Mouse (Mus musculus) lung, postnatal 0 days (tissue): ENCODE measurements around the gene Klhl32. TPM values are rescaled to one million over a fixed set of nuclear protein-coding genes. Genes with fewer than 3 reads are reported as not detected.

Source experiments
- ATAC-seq: fragments of 200-750 bp; cut with Nextera tagmentation; 2 replicates; pipeline ENCODE4 v1.8.0; 2017; ENCODE audit warnings: moderate library complexity
- DNase-seq: peaks from one replicate; pipeline ENCODE4 v3.0.0-alpha.2; 2016; ENCODE audit warnings: low spot score
- H3K27ac ChIP-seq: fragments of 300-500 bp; sonication (generic); 2 replicates; pipeline ENCODE4 v1.5.1; 2014; ENCODE audit warnings: antibody characterized with exemption, mild to moderate bottlenecking, low read length, mixed read lengths
- H3K27me3 ChIP-seq: fragments of 300-500 bp; sonication (generic); replicated peaks from 2 replicates; pipeline ENCODE4 v1.6.1; 2014; ENCODE audit warnings: low read length, mixed read lengths; ENCODE audit not compliant: insufficient read depth
- H3K36me3 ChIP-seq: fragments of 300-500 bp; sonication (generic); 2 replicates; pipeline ENCODE4 v1.6.1; 2014; ENCODE audit warnings: low read length, mixed read lengths; ENCODE audit not compliant: insufficient read depth
- H3K4me1 ChIP-seq: fragments of 300-500 bp; sonication (generic); 2 replicates; pipeline ENCODE4 v1.6.1; 2014; ENCODE audit warnings: antibody characterized with exemption, low read depth, low read length, mixed read lengths; ENCODE audit not compliant: insufficient read depth
- H3K4me2 ChIP-seq: fragments of 300-500 bp; sonication (generic); replicated peaks from 2 replicates; pipeline ENCODE4 v1.6.1; 2014; ENCODE audit warnings: low read depth, mild to moderate bottlenecking, low read length, moderate library complexity, mixed read lengths
- H3K4me3 ChIP-seq: fragments of 300-500 bp; sonication (generic); 2 replicates; pipeline ENCODE4 v1.5.1; 2014; ENCODE audit warnings: low read depth, low read length
- H3K9ac ChIP-seq: fragments of 300-500 bp; sonication (generic); replicated peaks from 2 replicates; pipeline ENCODE4 v1.6.1; 2014; ENCODE audit warnings: low read depth, mild to moderate bottlenecking
- H3K9me3 ChIP-seq: fragments of 300-500 bp; sonication (generic); 2 replicates; pipeline ENCODE4 v1.6.1; 2016; ENCODE audit warnings: low read length, mixed read lengths
- CTCF ChIP-seq: IDR thresholded peaks from 2 replicates; pipeline ENCODE4 v1.5.1; 2016; ENCODE audit warnings: antibody characterized with exemption, mild to moderate bottlenecking
- EP300 ChIP-seq: IDR thresholded peaks from 2 replicates; pipeline ENCODE4 v1.6.1; 2016; ENCODE audit warnings: antibody characterized with exemption, mild to moderate bottlenecking, control low read depth
- WGBS: fragments of 180-500 bp; shearing (Covaris S2); extraction: QIAGEN DNeasy Blood & Tissue Kit; methylation state at CpG from one replicate; pipeline ENCODE4 v1.1.7; 2014; 5-methylcytosine and 5-hydroxymethylcytosine counted together
- polyA plus RNA-seq: library from polyadenylated mRNA; unstranded; fragments of >200 nt; fragmentation: Nextera tagmentation; extraction: Ambion mirVana; gene quantifications from 2 replicates; pipeline ENCODE4 v1.2.1, GENCODE M21; 2015

Klhl32 gene
- polyA plus RNA-seq, 1 experiment from 2014 or later, result 0.95 TPM

DNA sequence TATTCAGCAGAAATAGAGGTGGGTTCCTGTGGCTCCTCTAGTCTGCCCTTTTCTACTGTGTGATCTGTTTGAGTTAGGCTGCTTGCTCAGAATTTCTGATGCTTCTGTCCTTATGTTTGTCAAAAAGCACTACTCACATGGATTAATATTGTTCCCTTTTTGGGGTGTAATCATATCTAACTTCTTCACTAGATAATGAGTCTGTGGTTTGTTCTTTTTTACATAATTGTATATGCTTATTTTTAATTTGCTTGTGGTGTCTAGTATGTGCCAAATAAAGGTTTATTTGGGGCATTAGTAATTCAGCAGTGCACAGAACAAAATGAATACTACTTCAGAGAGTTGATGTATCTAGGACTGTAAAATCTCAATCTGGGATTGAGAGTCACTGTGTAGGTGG, 256.1 kb downstream of the Klhl32 start:
- TF ChIP-seq EP300, result no peak
- TF ChIP-seq CTCF, result no peak
- DNase-seq (no peak), ATAC-seq (no peak)
- Histone ChIP-seq H3K36me3 (no peaks in the 10 kb centered on the region), H3K27me3 (no peaks in the 10 kb centered on the region), H3K9me3 (no peaks in the 10 kb centered on the region), H3K4me3 (no peak overlapping the region), H3K4me1 (no peaks in the 10 kb centered on the region), H3K27ac (no peak overlapping the region), H3K4me2 (no peak overlapping the region), H3K9ac (no peak overlapping the region)

GRCm38 (mm10) chr4:24583997-24584396, 266.9 kb downstream of the Klhl32 start:
- Histone ChIP-seq H3K4me2 (no peak overlapping the region), H3K4me1 (no peaks in the 10 kb centered on the region), H3K27ac (no peak overlapping the region), H3K27me3 (no peaks in the 10 kb centered on the region), H3K9me3 (no peaks in the 10 kb centered on the region), H3K9ac (no peak overlapping the region), H3K4me3 (no peak overlapping the region), H3K36me3 (no peaks in the 10 kb centered on the region)
- no peak for DNase-seq
- 86% methylated on average over 3 of the region's 3 CpGs for WGBS
- ATAC-seq, result no peak
- TF ChIP-seq CTCF (no peak), EP300 (no peak)

- ATAC-seq, result no peak
- no peaks in the 10 kb centered on the region for H3K36me3 ChIP-seq
- no peak overlapping the region for H3K4me3 ChIP-seq
- TF ChIP-seq CTCF (no peak), EP300 (no peak)
- H3K27ac ChIP-seq, result no peak overlapping the region
- DNase-seq, result no peak
- H3K4me2 ChIP-seq, result no peak overlapping the region
- no peaks in the 10 kb centered on the region for H3K9me3 ChIP-seq
- H3K9ac ChIP-seq, result no peak overlapping the region
- WGBS, result 36% methylated on average over 1 of the region's 1 CpGs
- no peaks in the 10 kb centered on the region for H3K4me1 ChIP-seq
- no peaks in the 10 kb centered on the region for H3K27me3 ChIP-seq
These were observed 268.6 kb downstream of the Klhl32 start for GRCm38 (mm10) chr4:24582295-24582694.

DNA sequence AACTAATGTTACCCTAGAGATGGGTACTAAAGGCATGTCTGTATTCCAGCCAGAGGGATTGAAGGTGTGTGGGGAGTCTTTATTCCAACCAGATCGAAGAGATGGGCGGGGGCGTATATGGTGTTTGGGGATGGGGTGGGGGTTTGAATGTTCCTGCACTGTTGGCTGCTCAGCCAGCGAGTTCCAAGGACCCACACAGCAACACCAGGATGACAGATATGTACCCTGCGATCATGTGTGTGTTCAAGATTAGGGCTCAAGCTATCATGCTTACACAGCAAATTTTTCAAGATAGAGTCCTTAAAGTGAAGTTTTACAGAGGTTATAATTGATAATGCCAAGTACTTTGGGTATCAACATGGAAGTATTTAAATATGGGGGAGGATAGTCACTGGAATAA, 273.3 kb downstream of the Klhl32 start:
- WGBS, result 96% methylated on average over 5 of the region's 5 CpGs
- TF ChIP-seq EP300 (no peak), CTCF (no peak)
- H3K4me3 ChIP-seq, result no peak overlapping the region
- H3K27ac ChIP-seq, result no peak overlapping the region
- no peak overlapping the region for H3K9ac ChIP-seq
- H3K4me2 ChIP-seq, result no peak overlapping the region
- no peaks in the 10 kb centered on the region for H3K36me3 ChIP-seq
- DNase-seq (no peak), ATAC-seq (no peak)
- H3K9me3 ChIP-seq, result no peaks in the 10 kb centered on the region
- no peaks in the 10 kb centered on the region for H3K27me3 ChIP-seq
- no peaks in the 10 kb centered on the region for H3K4me1 ChIP-seq

DNA sequence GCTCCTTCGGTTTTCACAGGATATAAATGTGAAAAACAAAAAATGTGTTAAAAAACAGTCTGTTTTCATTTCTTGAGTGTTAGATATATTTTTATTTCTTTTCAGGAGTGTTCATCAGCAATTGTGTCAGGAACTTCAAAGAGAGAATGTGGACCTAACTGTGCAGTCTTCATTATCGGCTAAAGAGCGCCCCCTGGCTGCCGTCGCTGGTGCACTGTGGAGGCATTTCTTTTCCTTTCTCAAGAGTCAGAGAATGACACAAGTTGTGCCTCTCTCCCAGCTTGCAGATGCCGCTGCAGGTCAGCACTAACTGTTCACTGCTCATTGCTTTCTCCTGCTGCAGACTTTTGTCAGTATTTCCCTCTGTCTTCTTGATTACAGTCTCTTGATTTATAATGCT, 276.6 kb downstream of the Klhl32 start:
- Histone ChIP-seq H3K27me3 (no peaks in the 10 kb centered on the region), H3K4me3 (no peak overlapping the region), H3K4me2 (no peak overlapping the region), H3K4me1 (no peaks in the 10 kb centered on the region), H3K9me3 (no peaks in the 10 kb centered on the region), H3K36me3 (no peaks in the 10 kb centered on the region), H3K9ac (no peak overlapping the region), H3K27ac (no peak overlapping the region)
- DNase-seq, result peak; percentile 61
- ATAC-seq, result peak; percentile 55; the same call in 1 of the 2 replicates
- TF ChIP-seq CTCF, result peak; percentile 89
- no peak for TF ChIP-seq EP300
- WGBS, result 17% methylated on average over 6 of the region's 6 CpGs

- Histone ChIP-seq H3K36me3 (no peaks in the 10 kb centered on the region), H3K9me3 (no peaks in the 10 kb centered on the region), H3K4me2 (no peak overlapping the region), H3K9ac (no peak overlapping the region), H3K4me1 (no peaks in the 10 kb centered on the region), H3K4me3 (no peak overlapping the region), H3K27ac (no peak overlapping the region), H3K27me3 (no peaks in the 10 kb centered on the region)
- DNase-seq, result no peak
- no peak for ATAC-seq
- 85% methylated on average over 7 of the region's 7 CpGs for WGBS
- no peak for TF ChIP-seq EP300
- no peak for TF ChIP-seq CTCF
These were observed 281.9 kb downstream of the Klhl32 start for GRCm38 (mm10) chr4:24568989-24569556.

GRCm38 (mm10) chr4:24568026-24568425, 282.9 kb downstream of the Klhl32 start:
- no peak for DNase-seq
- H3K36me3 ChIP-seq, result no peaks in the 10 kb centered on the region
- no peak for ATAC-seq
- H3K9ac ChIP-seq, result no peak overlapping the region
- TF ChIP-seq CTCF (no peak), EP300 (no peak)
- H3K27ac ChIP-seq, result no peak overlapping the region
- no peaks in the 10 kb centered on the region for H3K27me3 ChIP-seq
- WGBS, result 77% methylated on average over 6 of the region's 6 CpGs
- no peak overlapping the region for H3K4me2 ChIP-seq
- H3K4me3 ChIP-seq, result no peak overlapping the region
- H3K4me1 ChIP-seq, result no peaks in the 10 kb centered on the region
- H3K9me3 ChIP-seq, result no peaks in the 10 kb centered on the region

Other genes starting within 250 kb of the Klhl32 start
- gene Ndufaf4, start 47.0 kb upstream of the Klhl32 start, polyA plus RNA-seq, result 19.9 and 23.1 TPM in 2 replicates
- gene Gpr63, start 115.3 kb upstream of the Klhl32 start, polyA plus RNA-seq, result 0.49 and 0.58 TPM in 2 replicates